Mouse (Mus musculus) liver, embryonic 14.5 days (tissue): ENCODE measurements at regions not wholly inside any gene's neighbourhood (a gene's known extent, or its start where the extent isn't known, plus 50 kb on each side); places are given as distances from the start of the nearest gene placed in this dataset.

Experiments used
- CTCF ChIP-seq: IDR thresholded peaks from 2 replicates; pipeline ENCODE4 v1.5.1; 2016; ENCODE audit warnings: antibody characterized with exemption, low read depth, control low read depth
- EP300 ChIP-seq: IDR thresholded peaks from 2 replicates; pipeline ENCODE4 v1.6.1; 2016; ENCODE audit warnings: antibody characterized with exemption, low read depth

- TF ChIP-seq CTCF (no peak), EP300 (no peak)
Measured at GRCm38 (mm10) chr2:45630081-45630480, 512.9 kb upstream of the Zeb2 start.
